Mouse (Mus musculus) embryo, embryonic 11 days (tissue): ENCODE results near the gene Yars.

Experiments
- DNase-seq: peaks from one replicate; pipeline ENCODE4 v3.0.0-alpha.2; 2015

The Yars gene

GRCm38 (mm10) chr4:129231594-129232450 lies 42.3 kb downstream of the Yars start:
- DNase-seq = no peak

GRCm38 (mm10) chr4:129232561-129233360 lies 43.2 kb downstream of the Yars start:
- DNase-seq = no peak

- no peak for DNase-seq
These were observed 44.9 kb downstream of the Yars start for GRCm38 (mm10) chr4:129234488-129234887.

GRCm38 (mm10) chr4:129235147-129235546 lies 45.6 kb downstream of the Yars start:
- no peak for DNase-seq

DNA sequence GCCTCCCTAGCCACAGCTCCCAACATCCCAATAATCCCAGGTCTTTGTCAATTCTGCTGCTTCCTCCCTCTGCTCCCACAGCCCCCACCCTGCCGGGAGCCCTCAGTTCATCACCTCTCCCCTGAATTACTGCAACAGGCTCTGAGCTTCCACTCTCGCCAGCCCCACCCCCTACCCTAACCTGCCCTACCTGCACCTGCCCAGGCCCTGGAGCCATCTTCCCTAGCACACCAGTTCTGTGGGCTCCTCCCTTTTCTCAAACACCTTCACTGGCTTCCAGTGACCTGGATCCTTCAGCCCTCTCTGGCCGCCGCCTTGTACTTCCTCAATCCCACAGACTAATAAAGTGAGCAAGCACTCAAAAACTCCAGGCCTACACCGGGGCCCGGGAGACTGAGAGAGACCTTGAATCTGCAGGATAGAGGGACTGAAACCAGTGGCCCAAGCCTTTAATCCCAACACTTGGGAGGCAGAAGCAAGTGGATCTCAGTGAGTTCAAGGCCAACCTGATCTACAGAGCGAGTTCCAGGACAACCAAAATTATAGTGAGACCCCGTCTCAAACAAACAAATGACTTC lies 46.8 kb downstream of the Yars start:
- DNase-seq = no peak

GRCm38 (mm10) chr4:129237843-129238441 lies 48.4 kb downstream of the Yars start:
- peak; percentile 79 for DNase-seq

GRCm38 (mm10) chr4:129238579-129239016 lies 49.0 kb downstream of the Yars start:
- no peak for DNase-seq

- peak; percentile 94 for DNase-seq
These were observed 49.5 kb downstream of the Yars start for GRCm38 (mm10) chr4:129239075-129239474.

DNA sequence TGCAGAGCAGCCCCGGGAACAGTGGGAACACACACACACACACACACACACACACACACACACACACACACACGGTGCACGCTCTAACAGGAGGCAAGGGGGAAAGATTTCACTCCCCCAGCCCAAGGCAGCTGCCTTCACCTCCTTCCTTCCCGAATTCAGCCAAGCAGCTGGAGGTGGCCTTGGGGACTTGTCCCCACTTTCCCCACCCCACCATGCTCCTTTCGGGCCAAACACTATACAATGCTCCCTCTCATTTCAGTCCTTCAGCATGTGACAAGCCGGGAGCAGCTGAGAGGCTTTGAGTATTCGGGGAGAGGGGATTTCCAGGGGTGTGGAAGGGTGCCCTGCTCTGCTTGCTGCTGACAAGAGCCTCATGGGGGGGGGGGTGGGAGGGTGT lies 52.3 kb downstream of the Yars start:
- DNase-seq = no peak

GRCm38 (mm10) chr4:129242327-129242726 lies 52.8 kb downstream of the Yars start:
- peak; percentile 27 for DNase-seq

GRCm38 (mm10) chr4:129242761-129243160 lies 53.2 kb downstream of the Yars start:
- peak; percentile 53 for DNase-seq

DNA sequence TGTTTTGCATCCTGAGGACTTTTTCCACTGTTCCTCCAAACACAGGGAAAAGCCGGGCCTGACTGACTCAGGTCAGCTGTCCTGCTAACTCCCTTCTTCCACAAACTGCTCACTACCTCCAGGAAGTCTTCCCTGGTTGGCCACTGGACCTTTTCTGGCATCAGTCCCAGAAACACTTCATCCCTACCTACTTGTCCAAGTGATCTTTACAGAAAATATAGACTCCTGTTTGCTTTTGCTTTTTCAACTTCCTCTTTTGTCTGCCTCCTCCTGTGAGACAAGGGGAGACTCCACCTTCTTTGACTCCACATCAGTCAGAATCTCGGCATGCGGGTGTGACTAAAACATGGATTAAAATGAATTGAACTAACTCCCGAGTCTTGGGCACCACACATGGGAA lies 55.2 kb downstream of the Yars start:
- no peak for DNase-seq

- no peak for DNase-seq
These were observed 57.1 kb downstream of the Yars start for GRCm38 (mm10) chr4:129246360-129247301.

DNA sequence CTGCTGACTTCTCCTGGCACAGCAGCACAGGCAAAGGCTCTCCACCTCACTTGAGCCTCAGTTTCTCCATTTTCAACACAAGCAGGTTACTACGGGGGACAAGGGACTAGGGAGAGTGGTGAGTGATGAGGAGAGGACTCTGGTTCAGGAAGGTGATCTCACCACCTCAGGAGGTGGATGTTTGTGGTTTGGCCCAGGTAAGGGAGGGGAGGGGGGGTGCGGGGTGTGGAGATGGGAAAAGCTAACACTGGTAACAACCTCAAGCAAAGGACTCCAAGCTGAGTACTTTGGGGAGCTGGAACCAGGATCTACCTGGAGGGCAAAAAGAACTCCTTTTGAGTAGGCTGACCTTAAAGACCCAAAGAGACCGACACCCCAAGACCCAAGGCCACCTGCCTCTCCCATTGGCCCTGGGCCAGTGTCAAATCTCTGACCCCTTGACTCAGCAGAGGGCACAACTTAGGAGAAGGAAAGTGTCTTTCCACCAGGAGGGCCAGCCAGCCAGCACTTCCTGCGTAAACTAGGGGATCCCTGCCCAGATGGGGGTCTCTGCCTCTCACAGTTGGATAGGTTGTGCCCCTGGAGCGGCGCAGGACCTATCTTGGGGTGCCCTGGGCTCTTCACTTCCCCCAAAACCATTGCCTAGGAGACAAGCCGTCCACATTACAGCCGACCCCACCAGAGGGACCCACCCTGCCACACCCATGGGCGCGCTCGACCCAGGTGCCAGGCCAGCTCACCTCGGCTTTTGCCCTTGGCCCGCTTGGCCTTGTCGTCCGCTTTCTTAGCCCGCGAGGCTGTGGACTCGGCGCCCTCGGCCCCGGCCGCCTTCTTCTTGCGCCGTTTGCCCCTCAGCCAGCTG lies 58.1 kb downstream of the Yars start:
- peak; percentile 64 for DNase-seq

DNA sequence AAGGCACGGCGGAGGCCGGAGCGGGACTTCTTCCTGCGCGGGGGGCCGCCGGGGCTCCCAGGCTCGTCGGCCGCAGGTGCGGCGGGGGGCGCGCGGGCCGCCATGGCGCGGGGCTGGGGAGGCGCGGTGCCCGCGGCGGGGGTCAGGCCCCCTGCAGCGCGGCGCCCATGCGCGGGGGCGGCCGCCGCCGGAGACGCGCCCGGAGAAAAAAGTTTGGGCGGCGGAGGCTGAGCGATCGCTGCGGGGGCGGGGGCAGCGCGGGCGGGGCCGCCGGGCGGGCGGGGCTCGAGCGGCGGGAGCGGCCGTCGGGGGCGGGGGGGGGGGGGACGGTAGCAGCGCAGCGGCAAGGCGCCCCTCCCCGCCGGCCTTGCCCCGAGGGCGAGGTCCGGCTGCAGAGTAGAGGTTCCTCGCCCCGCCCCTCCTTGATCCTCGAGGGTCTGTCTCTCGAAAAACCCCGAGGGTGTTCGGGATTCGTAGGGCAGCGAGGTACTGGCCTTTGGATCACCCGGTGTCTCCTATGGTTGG lies 58.7 kb downstream of the Yars start:
- DNase-seq = peak; percentile 52

GRCm38 (mm10) chr4:129249288-129249687 lies 59.7 kb downstream of the Yars start:
- DNase-seq = no peak

DNA sequence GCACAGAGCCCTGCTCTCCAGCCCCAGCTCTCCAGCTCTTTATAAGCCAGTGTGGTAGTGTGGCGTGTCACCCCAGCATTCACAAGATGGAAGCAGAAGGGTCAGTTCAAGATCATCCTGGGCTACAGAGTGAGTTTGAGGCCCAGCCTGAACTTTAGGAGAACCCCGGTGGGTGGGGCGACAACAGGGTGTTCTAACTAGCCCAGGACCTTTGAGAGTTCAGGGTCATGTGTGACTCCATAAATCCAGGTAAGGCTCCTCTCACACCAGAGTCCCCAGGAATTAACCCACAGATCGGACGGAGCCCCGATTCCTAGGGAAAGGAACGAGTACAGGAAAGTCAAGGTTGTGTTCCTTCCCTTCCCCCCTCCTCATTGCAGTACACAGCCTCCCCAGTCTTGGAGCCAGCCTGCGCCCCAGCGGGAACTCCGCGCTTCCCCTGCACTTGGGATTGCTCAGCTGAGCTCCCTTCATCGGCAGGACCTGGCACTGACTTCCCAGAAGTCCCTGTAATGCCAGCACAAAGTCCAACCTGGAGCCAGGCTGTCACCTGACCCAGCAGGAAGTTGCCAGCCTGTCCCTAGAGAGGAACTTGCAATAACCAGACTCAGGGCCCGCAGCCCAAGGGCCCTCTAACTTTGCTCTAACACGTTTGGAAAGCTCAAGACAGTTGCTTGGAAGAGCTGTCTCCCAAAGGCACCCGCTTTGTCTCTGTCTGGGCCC lies 61.4 kb downstream of the Yars start:
- no peak for DNase-seq

DNA sequence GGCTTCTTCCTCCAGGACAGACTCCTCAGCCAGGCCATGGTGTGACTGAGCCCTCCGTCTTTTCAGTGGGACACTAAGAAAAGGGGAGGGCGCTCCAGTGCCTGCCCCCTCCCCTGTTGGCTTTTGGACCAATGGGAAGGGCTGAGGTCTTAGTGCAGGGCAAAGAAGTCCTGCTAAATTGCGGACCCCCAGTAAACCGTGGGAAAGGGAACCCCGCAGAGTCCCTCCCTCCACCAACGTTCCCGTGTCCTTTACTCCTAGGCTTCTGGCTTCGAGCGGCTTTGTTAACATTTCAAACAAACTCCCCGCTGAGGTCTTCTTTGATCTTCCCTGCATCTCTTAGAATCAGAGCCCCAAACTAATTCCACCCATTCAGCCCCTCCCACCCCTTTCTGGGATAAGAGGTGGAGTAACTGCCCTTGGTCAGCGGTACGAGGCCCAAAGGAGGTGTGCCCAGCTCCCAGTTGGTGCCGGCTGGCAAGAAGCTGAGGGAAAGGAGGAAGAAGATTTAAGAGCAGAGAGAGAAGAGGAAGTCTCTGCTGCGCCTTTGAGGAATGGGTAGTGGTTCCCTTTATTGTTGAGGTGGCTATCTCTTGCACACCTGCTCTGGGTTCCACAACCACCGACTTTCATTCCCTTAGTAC lies 62.0 kb downstream of the Yars start:
- DNase-seq = peak; percentile 71

- DNase-seq = no peak
These were observed 62.9 kb downstream of the Yars start for GRCm38 (mm10) chr4:129252492-129252891.
